Mouse (Mus musculus) left cerebral cortex, adult 18-20 months (tissue): ENCODE measurements at regions not wholly inside any gene's neighbourhood (a gene's known extent, or its start where the extent isn't known, plus 50 kb on each side); places are given as distances from the start of the nearest gene placed in this dataset.

Experiments
- DNase-seq, 2 experiments: peaks; one replicate each; pipeline ENCODE4 v3.0.0; 2021 to 2022; ENCODE audit warnings: low spot score in 2 of 2, mixed read lengths in 1 of 2

DNA sequence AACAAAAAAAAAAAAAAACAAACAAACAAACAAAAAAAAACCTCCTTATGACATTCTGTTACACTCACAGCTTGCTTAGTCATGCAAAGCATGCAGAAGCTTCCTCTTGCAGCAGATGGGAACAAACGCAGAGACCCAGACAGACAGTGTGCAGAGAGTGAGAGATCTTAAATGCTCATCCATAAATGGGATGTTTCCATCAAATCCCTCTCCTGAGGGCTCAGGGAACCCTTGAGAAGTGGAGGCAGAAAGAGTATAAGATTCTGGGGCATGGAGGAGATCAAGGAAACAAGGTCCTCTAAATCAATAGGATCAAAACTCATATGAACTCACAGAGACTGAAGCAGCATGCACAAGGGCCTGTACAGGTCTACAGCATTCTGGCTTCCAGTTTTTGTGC, 52.5 kb downstream of the Adm start:
- no peak for DNase-seq

DNA sequence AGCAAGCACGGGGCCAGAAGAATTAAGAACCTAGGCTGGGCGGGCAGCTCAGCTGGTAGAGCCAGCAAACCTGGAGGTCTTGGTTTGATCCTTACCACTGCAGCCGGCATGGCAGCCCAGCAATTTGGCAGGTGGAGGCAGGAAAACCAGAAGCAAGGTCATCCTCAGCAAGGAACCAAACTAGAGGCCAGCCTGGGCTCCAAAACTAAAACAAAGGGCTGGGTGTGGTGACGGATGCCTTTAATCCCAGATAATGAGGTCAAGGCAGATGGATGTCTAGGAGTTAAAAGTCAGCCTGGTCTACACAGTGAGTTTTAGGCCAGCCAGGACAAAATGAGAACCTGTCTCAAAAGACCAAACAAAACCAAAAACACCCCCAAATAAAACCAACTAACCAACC, 55.5 kb downstream of the Adm start:
- DNase-seq = no peak

GRCm38 (mm10) chr7:110688884-110689681, 61.6 kb downstream of the Adm start:
- no peak for DNase-seq

- DNase-seq = no peak
Observed at GRCm38 (mm10) chr7:110690241-110690640, 62.8 kb downstream of the Adm start.

DNA sequence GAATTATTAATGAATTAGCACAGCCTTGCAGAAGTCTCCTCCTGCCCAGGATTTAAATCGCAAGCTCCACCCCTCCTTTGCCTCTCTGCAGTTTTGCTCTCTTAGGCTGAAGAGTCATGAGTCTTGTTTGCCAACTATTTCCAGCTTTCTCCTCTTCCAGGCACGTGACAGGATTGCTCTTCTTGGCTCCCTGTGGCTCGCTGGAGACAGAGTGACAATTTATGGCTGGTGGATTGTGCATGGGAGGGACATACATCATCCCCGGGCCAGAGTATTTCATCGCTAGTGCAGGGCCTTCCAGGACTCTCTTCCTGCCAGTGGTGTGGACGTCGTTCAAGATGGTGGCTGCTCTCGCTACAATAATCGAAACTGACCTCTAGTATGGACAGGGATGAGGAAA, 63.4 kb downstream of the Adm start:
- no peak for DNase-seq

DNA sequence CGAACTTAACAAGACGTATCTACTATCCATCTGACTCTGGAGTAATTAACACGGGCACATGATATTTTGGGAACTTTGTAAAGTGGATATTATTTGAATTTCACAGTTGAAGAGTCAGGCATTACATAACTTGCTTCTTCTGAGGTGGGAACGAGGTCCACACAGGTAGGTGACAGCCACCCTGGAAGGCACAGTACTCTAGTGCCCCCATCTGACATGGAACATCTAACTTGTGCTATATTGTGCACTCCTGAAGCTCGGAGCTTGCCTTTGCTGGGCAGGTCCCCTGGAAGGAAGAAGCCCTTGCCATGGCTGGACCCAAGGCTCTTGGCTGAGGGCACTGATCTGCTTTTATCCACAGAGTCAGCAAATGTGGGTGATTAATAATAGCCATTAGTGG, 66.8 kb downstream of the Adm start:
- no peak for DNase-seq

GRCm38 (mm10) chr7:110695729-110696128, 68.3 kb downstream of the Adm start:
- no peak for DNase-seq

DNA sequence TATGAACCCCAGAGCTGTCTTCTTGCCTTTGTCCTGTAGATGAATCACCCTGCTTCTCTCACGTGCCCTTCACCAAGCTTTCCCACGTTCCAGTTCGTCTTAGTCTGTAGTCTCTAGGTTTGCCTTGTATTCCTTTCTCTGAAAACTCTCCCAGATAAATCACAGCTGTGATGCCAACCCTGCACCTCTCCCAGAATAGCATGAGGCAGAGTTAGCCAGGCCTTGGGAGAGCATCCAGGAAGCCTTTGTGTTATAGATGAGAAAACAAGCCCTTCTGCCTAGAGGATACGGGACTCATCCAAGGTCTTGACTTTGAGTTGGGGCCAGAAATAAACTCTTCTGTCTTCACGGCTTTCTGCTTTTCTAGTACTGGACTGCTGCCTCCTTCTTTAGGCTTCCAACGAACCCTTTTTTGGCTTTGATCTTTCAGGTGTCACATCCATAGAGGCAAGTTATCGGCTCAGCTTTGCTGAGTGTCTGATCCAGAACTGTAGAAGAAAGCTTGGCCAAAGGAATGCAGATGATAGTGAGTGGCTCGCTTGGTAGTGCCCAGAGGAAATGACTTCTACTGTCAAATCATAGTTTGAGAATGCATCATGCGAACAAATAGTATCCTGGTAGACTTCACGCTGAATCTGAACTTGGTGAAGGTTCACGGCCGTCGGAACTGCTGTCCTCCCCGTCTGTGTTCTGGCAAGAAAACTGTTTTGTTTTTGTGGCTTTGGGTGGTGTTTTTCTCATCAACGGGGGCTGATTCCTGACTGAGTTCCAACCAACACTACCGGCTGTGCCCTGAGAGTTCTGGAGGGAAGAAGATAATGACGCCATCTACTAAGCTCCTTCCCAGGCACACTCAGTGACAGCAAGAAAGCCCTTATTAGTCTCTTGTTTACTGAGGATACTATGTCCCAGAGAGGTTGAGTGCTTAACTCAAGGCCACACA, 69.5 kb upstream of the Ampd3 start:
- DNase-seq = no peak

- DNase-seq = no peak
Observed at GRCm38 (mm10) chr7:110699596-110699995, 68.4 kb upstream of the Ampd3 start.

DNA sequence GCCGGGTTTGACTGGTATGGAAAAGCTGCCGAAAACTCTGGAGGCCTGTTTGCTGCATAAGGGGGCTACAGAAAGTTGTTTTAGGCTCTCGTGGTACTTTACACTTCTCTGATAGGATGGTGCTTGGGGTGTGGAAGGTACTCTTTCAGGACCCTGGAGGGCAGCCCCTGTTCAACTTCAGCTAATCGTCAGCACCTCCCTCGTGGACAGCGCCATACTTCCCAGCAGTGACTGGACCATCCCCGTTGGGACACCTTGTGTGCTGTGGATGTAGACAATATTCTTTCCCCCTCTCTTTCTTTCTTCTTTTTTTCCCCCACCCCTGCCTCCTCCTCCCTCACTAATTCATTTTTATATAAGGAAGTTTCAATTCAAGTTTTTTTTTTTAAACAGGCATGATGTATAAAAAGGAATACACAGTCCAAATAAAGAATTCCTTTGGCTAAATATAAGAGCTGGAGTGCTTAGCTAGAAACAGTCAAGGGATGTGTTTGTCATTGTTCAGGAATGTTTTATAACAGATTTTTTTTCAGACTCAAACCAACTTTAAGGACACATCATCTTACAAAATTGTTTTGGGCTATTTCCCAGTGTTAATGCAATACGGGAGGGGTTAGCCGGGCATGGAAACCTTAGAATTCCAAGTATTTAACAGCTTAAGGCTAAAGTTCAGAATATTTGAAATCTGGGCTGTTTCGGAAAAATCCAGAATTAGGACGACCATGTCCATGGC, 66.2 kb upstream of the Ampd3 start:
- DNase-seq = no peak

- peak; percentile 46 to 55 for DNase-seq
Observed at GRCm38 (mm10) chr7:110702414-110702783, 65.6 kb upstream of the Ampd3 start.

DNA sequence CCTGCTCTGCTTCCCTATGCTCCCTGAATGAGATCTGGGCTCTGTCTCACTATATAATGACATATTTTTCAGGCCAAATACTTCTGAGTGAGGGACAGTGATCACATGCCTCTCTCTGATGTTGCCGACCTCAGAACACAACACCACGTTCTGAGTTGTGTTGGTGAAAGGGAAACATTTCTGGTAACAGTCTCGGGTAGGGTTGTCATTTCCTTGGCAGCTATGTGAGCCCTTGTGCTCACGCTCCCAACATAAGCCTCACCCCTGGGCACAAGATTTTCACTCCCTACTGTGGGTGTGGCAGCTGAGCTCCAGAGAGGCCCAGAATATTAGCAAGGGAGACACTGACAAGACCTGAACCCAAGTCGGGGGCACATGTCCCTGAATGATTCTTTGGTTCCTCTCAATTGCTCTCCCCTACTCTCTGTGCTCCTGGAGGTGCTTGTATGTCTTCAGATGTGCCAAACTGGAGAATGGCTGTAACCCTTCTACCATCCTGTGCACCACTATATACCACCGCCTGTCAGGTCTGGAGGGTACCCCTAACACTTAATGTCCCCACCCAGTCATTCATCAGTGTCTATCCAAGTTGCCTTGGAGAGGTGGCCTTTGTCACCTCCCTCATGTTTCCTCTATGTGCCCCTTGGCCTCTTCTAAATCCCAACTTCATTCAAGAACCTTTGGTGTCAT, 62.5 kb upstream of the Ampd3 start:
- DNase-seq = no peak

- DNase-seq = no peak
Observed at GRCm38 (mm10) chr7:110706001-110706695, 61.9 kb upstream of the Ampd3 start.

DNA sequence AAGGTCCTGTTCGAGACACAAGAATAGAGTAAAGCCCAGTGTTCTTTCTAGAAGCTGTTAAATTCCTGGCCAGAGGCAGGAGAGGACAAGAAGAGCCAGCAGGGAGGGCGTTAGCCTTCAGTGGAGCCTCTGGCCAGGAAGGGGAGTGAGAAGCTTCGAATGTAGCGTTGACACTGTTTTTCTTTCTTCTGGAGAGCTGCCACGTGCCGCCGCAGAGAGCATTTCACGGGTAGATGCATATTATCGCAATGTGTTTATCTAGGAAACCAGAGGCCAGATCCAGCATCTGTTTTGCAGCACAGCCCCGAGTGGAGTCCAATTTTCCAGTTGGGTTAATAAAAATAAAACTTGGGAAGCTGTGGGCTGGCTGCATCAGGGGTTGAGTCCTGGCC, 61.3 kb upstream of the Ampd3 start:
- DNase-seq = no peak

- DNase-seq = no peak
Observed at GRCm38 (mm10) chr7:110708116-110708515, 59.9 kb upstream of the Ampd3 start.

GRCm38 (mm10) chr7:110708781-110709180, 59.2 kb upstream of the Ampd3 start:
- no peak for DNase-seq

- no peak for DNase-seq
Observed at GRCm38 (mm10) chr7:110709606-110710005, 58.4 kb upstream of the Ampd3 start.

- DNase-seq = no peak
Observed at GRCm38 (mm10) chr7:110710256-110710962, 57.6 kb upstream of the Ampd3 start.

DNA sequence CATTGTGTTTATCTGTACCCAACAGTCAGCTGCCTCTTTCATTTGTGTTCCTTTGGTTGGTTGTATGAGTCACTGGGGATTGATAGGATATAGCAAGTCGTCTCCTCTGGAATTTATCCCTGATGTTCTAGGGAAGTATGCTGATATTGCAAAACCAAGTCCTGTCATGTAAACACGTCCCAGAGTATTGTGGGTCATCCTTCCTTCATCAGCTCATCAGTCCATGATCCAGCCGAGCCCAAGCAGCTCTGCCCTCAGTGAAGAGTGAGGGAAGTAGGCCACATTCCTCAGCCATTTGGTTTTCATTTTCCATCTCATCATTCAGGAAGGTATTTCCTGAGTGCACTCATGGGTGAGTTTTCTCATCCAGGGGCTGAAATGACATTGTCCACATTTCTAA, 54.3 kb upstream of the Ampd3 start:
- no peak for DNase-seq

DNA sequence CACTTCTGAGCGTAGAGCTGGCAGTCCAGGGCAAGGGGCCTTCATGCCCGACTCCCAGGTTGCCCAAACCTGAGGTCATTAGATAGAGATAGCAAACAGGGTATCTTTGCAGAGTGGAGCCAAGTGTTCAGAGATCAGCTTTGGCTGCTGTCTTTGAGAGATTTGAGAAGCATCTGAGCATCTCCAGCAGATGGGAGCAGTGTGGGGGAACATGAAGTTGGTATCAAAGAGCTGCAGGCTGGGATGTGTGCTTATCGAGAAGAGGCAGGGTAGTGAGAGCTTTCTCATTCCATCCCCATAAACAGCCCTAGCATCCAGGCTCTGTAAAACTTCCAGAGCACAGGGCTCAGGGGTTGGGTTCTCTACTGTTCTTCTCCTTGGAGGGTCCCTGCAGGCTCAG, 52.9 kb upstream of the Ampd3 start:
- DNase-seq = no peak
